Mouse (Mus musculus) hindbrain, embryonic 13.5 days (tissue): ENCODE measurements around the gene Cntf. TPM values are rescaled to one million over a fixed set of nuclear protein-coding genes. Genes with fewer than 3 reads are reported as not detected.
A peak's percentile ranks its signal among the peaks of the same experiment; 100 is the strongest.

Experiments used
- ATAC-seq: fragments of 200-750 bp; cut with Nextera tagmentation; 2 replicates; pipeline ENCODE4 v1.8.0; 2017; ENCODE audit warnings: moderate TSS enrichment; ENCODE audit not compliant: low FRiP score
- H3K27ac ChIP-seq: fragments of 300-500 bp; sonication (generic); 2 replicates; pipeline ENCODE4 v1.5.1; 2015; ENCODE audit warnings: inconsistent platforms, mild to moderate bottlenecking, moderate library complexity
- H3K27me3 ChIP-seq: fragments of 300-500 bp; sonication (generic); 2 replicates; pipeline ENCODE4 v1.6.1; 2015; ENCODE audit warnings: mild to moderate bottlenecking, inconsistent platforms
- H3K36me3 ChIP-seq: fragments of 300-500 bp; sonication (generic); 2 replicates; pipeline ENCODE4 v1.6.1; 2015; ENCODE audit warnings: mild to moderate bottlenecking, inconsistent platforms
- H3K4me1 ChIP-seq: fragments of 300-500 bp; sonication (generic); replicated peaks from 2 replicates; pipeline ENCODE4 v1.6.1; 2015; ENCODE audit warnings: inconsistent platforms
- H3K4me2 ChIP-seq: fragments of 300-500 bp; sonication (generic); 2 replicates; pipeline ENCODE4 v1.6.1; 2015; ENCODE audit warnings: inconsistent platforms, mild to moderate bottlenecking, moderate library complexity
- H3K4me3 ChIP-seq: fragments of 300-500 bp; sonication (generic); 2 replicates; pipeline ENCODE4 v1.5.1; 2015; ENCODE audit warnings: mild to moderate bottlenecking, inconsistent platforms
- H3K9ac ChIP-seq: fragments of 300-500 bp; sonication (generic); 2 replicates; pipeline ENCODE4 v1.6.1; 2015; ENCODE audit warnings: mild to moderate bottlenecking, inconsistent platforms
- H3K9me3 ChIP-seq: fragments of 300-500 bp; sonication (generic); 2 replicates; pipeline ENCODE4 v1.6.1; 2016; ENCODE audit warnings: inconsistent platforms
- WGBS: fragments of 180-500 bp; shearing (Covaris S2); methylation state at CpG from one replicate; pipeline ENCODE4 v1.1.7; 2015; 5-methylcytosine and 5-hydroxymethylcytosine counted together
- polyA plus RNA-seq: library from polyadenylated mRNA; unstranded; fragments of >200 nt; fragmentation: Nextera tagmentation; extraction: Ambion mirVana; gene quantifications from 2 replicates; pipeline ENCODE4 v1.2.1, GENCODE M21; 2015

The Cntf gene
- polyA plus RNA-seq, 1 experiment from 2014 or later, result 1.2 TPM

DNA sequence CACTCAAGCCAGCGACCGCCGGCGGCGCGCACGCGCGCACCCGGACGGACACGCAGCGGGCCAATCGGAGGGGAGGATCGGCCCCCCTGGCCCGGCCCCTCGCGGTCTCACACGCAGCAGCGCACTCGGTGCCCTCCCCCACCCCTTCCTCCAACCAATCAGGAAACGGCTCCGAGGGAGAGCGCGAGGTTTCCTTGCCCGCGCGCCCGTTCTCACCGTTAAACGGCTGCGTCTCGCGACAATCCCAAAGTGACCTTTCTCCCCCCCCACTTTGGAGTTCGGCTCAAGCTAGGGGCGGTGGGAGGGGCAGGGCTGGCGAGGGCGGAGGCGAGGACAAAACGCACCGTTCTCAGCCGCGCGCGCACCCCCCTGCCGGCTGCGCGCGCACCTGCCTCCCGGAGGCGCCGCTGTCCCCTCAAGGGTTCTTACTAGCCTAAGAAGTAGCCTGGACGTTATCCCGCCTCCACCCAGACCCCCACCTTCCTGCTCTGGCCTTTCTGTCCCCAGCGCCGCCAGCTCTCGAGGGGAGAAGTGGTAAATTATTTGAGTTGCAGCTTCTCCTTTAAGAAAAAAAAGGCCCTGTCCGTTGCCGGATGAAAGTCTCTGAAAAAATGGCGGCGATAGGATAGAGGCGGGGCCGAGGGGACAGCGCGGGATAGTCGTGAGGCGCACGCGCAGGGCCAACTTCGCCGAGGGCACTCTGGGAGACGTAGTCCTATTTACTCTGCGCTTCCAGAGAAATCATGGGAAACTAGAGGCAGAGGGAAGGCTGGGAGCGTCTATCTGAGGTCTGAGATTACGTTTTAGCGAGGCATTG is 30.3 kb upstream of the Cntf start, which contains the start of the genes Zfp91 and Lpxn:
Gene Zfp91 (minus strand): TSS at position 616 of the 817 bp plus-strand sequence.
Gene Lpxn (plus strand): TSS at position 683 of the 817 bp plus-strand sequence.
- WGBS, result under 1% methylated on average over 66 of the region's 76 CpGs
- no peaks in the 10 kb centered on the region for H3K27me3 ChIP-seq
- peak within 1 kb of the TSS; percentile 78 for H3K4me2 ChIP-seq
- H3K4me1 ChIP-seq, result peaks cover 13% of the 10 kb centered on the region
- no peaks in the 10 kb centered on the region for H3K9me3 ChIP-seq
- ATAC-seq, result peak; percentile 97
- H3K27ac ChIP-seq, result peak within 1 kb of the TSS; percentile 99
- no peaks in the 10 kb centered on the region for H3K36me3 ChIP-seq
- peak within 1 kb of the TSS; percentile 98 for H3K9ac ChIP-seq
- H3K4me3 ChIP-seq, result peak within 1 kb of the TSS; percentile 91

DNA sequence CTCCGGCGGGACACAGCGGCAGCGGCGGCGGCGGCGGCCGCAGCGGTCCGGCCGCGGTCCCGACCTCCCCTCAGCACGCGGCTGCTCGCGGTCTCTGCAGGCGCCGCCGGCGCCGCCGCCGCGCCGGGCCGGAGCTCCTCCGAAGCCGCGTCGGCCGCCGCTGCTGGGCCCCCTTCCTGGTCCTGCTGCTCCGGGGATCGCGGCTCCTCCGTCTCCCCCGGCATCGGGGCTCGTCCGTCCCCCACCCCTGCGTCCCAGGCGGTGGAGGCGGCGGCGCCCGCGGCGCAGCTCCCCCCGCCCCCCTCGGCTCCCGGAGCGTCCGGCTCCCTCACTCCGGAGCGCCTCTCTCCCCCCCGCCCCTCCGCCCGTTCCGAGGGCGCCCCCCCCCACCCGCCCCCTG is 29.7 kb upstream of the Cntf start:
- H3K4me1 ChIP-seq, result peaks cover 13% of the 10 kb centered on the region
- H3K9ac ChIP-seq, result peak overlapping the region; percentile 98
- H3K27ac ChIP-seq, result peak overlapping the region; percentile 99
- H3K4me3 ChIP-seq, result peak overlapping the region; percentile 91
- H3K36me3 ChIP-seq, result no peaks in the 10 kb centered on the region
- 0% methylated on average over 12 of the region's 63 CpGs for WGBS
- H3K4me2 ChIP-seq, result peak overlapping the region; percentile 64
- no peaks in the 10 kb centered on the region for H3K27me3 ChIP-seq
- no peaks in the 10 kb centered on the region for H3K9me3 ChIP-seq
- peak; percentile 55 for ATAC-seq

- Histone ChIP-seq H3K9ac (peak overlapping the region; percentile 98), H3K27ac (peak overlapping the region; percentile 99), H3K4me1 (peaks cover 13% of the 10 kb centered on the region), H3K9me3 (no peaks in the 10 kb centered on the region), H3K36me3 (no peaks in the 10 kb centered on the region), H3K4me3 (peak overlapping the region; percentile 91), H3K4me2 (peak overlapping the region; percentile 64), H3K27me3 (no peaks in the 10 kb centered on the region)
- ATAC-seq, result peak; percentile 62
- 1% methylated on average over 37 of the region's 39 CpGs for WGBS
These were observed 28.9 kb upstream of the Cntf start for GRCm38 (mm10) chr19:12794056-12795044.

DNA sequence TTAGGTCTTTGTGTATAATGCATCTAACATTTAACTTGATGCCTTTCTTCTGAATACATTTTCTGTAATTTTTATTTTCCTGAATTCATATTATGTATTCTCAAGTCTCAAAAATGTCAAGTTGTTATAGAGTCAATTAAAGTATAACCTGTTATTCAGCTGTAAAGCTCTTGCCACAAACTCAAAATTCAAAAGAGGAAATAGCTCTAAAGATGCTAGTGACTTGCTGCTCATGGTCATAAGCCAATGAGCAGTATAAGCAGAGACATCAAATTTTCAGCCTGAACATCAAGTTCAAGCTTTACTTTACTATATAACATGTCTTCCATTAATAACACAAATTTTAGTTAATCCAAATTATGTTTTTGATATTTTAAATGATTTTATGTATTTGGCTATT is 26.9 kb upstream of the Cntf start:
- Histone ChIP-seq H3K27ac (no peak overlapping the region), H3K36me3 (no peaks in the 10 kb centered on the region), H3K4me1 (peaks cover 13% of the 10 kb centered on the region), H3K27me3 (no peaks in the 10 kb centered on the region), H3K4me3 (no peak overlapping the region), H3K9ac (no peak overlapping the region), H3K9me3 (no peaks in the 10 kb centered on the region), H3K4me2 (no peak overlapping the region)
- ATAC-seq, result no peak

- Histone ChIP-seq H3K4me3 (no peak overlapping the region), H3K4me2 (no peak overlapping the region), H3K27ac (no peak overlapping the region), H3K9ac (no peak overlapping the region), H3K36me3 (no peaks in the 10 kb centered on the region), H3K9me3 (no peaks in the 10 kb centered on the region), H3K4me1 (peaks cover 7% of the 10 kb centered on the region), H3K27me3 (no peaks in the 10 kb centered on the region)
- no peak for ATAC-seq
- 83% methylated on average over 4 of the region's 4 CpGs for WGBS
These were observed 22.3 kb upstream of the Cntf start for GRCm38 (mm10) chr19:12787721-12788120.

DNA sequence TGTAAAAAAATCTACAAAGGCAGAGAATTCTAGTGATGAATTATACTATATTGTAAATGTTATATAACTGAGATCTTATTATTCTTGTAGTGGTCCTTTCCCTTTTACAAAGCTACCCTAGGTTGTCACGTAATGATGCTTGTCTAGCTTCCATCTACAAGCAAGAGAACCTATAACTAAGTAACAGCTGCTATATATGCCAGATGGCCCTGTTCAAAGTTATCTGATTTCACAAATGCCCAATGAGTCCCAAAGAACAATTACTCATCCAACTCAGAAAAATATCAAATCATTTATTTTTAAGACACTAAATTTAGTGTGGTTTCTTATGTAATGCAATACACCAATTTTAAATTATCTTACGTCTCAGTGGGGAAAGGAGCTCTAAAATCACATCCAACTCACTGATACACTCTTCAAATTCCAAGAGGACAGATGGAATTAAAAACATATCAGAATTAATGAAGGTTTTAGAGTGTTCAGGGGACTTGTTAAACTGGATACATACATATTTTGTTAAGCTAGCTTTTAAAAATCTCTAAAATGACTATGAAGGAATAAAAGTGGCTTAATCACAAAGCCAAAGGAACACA is 21.5 kb upstream of the Cntf start:
- ATAC-seq, result no peak
- Histone ChIP-seq H3K36me3 (no peaks in the 10 kb centered on the region), H3K9me3 (no peaks in the 10 kb centered on the region), H3K4me1 (peaks cover 7% of the 10 kb centered on the region), H3K9ac (no peak overlapping the region), H3K4me2 (no peak overlapping the region), H3K27ac (no peak overlapping the region), H3K27me3 (no peaks in the 10 kb centered on the region), H3K4me3 (no peak overlapping the region)
- 93% methylated on average over 2 of the region's 2 CpGs for WGBS

DNA sequence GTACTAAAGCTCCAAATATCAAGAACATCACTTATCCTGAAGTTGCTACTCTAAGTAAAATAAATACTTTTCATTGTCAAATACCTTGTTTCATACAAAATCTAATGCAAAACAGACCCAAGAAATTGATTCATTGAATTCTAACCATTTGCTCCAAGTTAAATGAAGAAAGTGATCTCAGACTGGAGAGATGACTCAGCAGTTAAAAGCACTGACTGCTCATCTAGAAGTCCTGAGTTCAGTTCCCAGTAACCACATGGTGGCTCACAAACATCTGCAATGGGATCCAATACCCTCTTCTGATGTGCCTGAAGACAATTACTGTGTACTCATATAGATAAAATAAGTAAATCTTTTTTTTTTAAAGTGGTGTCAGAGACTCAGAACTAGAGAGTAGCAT is 15.0 kb upstream of the Cntf start:
- Histone ChIP-seq H3K36me3 (peaks cover 19% of the 10 kb centered on the region), H3K4me3 (no peak overlapping the region), H3K9me3 (no peaks in the 10 kb centered on the region), H3K27me3 (no peaks in the 10 kb centered on the region), H3K27ac (no peak overlapping the region), H3K9ac (no peak overlapping the region), H3K4me2 (no peak overlapping the region), H3K4me1 (no peaks in the 10 kb centered on the region)
- no peak for ATAC-seq

DNA sequence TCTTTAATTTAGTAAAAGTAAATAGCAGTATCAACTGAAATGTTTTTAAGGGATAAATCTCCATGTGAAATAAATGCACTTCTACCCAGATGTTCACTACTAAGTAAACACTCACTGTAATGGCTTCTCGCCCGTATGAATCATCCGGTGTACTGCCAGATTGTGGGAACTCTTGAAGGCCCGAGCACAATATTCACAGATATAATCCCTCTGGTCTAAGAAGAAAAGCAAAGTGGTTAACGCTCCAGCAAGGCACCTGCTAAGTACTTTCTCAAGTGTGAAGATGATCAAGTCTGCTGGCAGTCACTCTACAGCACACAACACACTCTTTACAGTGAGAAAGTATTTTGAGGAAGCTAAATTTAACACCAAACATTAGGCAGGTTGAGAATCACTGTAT is 5.5 kb upstream of the Cntf start:
- 94% methylated on average over 5 of the region's 5 CpGs for WGBS

GRCm38 (mm10) chr19:12762212-12763130 is 3.0 kb downstream of the Cntf start:
- ATAC-seq, result no peak; the same call in 1 of the 2 replicates
- 63% methylated on average over 2 of the region's 2 CpGs for WGBS
- H3K27me3 ChIP-seq, result no peaks in the 10 kb centered on the region

More for the DNA sequence above, 5.5 kb upstream of the Cntf start:
- no peak overlapping the region for H3K4me2 ChIP-seq
- no peak overlapping the region for H3K4me3 ChIP-seq
- H3K36me3 ChIP-seq, result peaks cover 43% of the 10 kb centered on the region
- no peak overlapping the region for H3K27ac ChIP-seq
- H3K4me1 ChIP-seq, result no peaks in the 10 kb centered on the region
- H3K9me3 ChIP-seq, result no peaks in the 10 kb centered on the region
- no peaks in the 10 kb centered on the region for H3K27me3 ChIP-seq
- H3K9ac ChIP-seq, result no peak overlapping the region
- ATAC-seq, result no peak

GRCm38 (mm10) chr19:12759656-12760055 is 5.8 kb downstream of the Cntf start:
- 76% methylated on average over 2 of the region's 2 CpGs for WGBS
- no peak for ATAC-seq
- Histone ChIP-seq H3K27ac (no peak overlapping the region), H3K9me3 (no peaks in the 10 kb centered on the region), H3K4me3 (no peak overlapping the region), H3K36me3 (peaks cover 24% of the 10 kb centered on the region), H3K9ac (no peak overlapping the region), H3K27me3 (no peaks in the 10 kb centered on the region), H3K4me2 (no peak overlapping the region), H3K4me1 (no peaks in the 10 kb centered on the region)

More at GRCm38 (mm10) chr19:12762212-12763130, 3.0 kb downstream of the Cntf start:
- Histone ChIP-seq H3K4me3 (no peak overlapping the region), H3K4me2 (no peak overlapping the region), H3K4me1 (no peaks in the 10 kb centered on the region), H3K36me3 (peaks cover 35% of the 10 kb centered on the region), H3K9me3 (no peaks in the 10 kb centered on the region), H3K27ac (no peak overlapping the region), H3K9ac (no peak overlapping the region)

- Histone ChIP-seq H3K4me1 (no peaks in the 10 kb centered on the region), H3K27ac (no peak overlapping the region), H3K36me3 (peaks cover 18% of the 10 kb centered on the region), H3K9ac (no peak overlapping the region), H3K4me3 (no peak overlapping the region), H3K27me3 (no peaks in the 10 kb centered on the region), H3K9me3 (no peaks in the 10 kb centered on the region), H3K4me2 (no peak overlapping the region)
- ATAC-seq, result no peak
- 96% methylated on average over 1 of the region's 1 CpGs for WGBS
These were observed 6.4 kb downstream of the Cntf start for GRCm38 (mm10) chr19:12758936-12759478.
